Mouse (Mus musculus) C2C12 (cell line): ENCODE measurements at regions not wholly inside any gene's neighbourhood (a gene's known extent, or its start where the extent isn't known, plus 50 kb on each side); places are given as distances from the start of the nearest gene placed in this dataset.
A peak's percentile ranks its signal among the peaks of the same experiment; 100 is the strongest.

Experiments used
- H3K27me3 ChIP-seq: one replicate; pipeline ENCODE4 v1.6.1; 2011; ENCODE audit not compliant: control insufficient read depth, insufficient read depth, insufficient read length
- H3K36me3 ChIP-seq: one replicate; pipeline ENCODE4 v1.6.1; 2011; ENCODE audit not compliant: control insufficient read depth, insufficient read depth
- H3K4me3 ChIP-seq: one replicate; pipeline ENCODE4 v1.5.1; 2011; ENCODE audit warnings: mild to moderate bottlenecking, control low read depth; ENCODE audit not compliant: poor library complexity, insufficient read depth, severe bottlenecking
- H3K79me2 ChIP-seq: one replicate; pipeline ENCODE4 v1.6.1; 2011; ENCODE audit not compliant: control insufficient read depth, insufficient read depth
- H3K79me3 ChIP-seq: one replicate; pipeline ENCODE4 v1.6.1; 2011; ENCODE audit warnings: low read depth, control low read depth
- H3ac ChIP-seq: one replicate; pipeline ENCODE3; 2011; ENCODE audit warnings: low read depth; ENCODE audit not compliant: control insufficient read depth, insufficient read length
- CEBPB ChIP-seq: IDR thresholded peaks from one replicate; pipeline ENCODE4 v1.6.1; 2011; ENCODE audit warnings: low read depth, mild to moderate bottlenecking, control low read depth, moderate library complexity
- CTCF ChIP-seq: IDR thresholded peaks from one replicate; pipeline ENCODE4 v1.5.1; 2011; ENCODE audit not compliant: control insufficient read depth, insufficient read depth, insufficient read length
- FOSL1 ChIP-seq: IDR thresholded peaks from one replicate; pipeline ENCODE4 v1.8.0; 2011; ENCODE audit warnings: mild to moderate bottlenecking, low read length; ENCODE audit not compliant: poor library complexity, insufficient read depth, severe bottlenecking
- MAX ChIP-seq: IDR thresholded peaks from one replicate; pipeline ENCODE4 v1.6.1; 2011; ENCODE audit warnings: mild to moderate bottlenecking, control low read depth
- MYOD1 ChIP-seq: IDR thresholded peaks from one replicate; pipeline ENCODE4 v1.6.1; 2011; ENCODE audit warnings: low read depth; ENCODE audit not compliant: control insufficient read depth, insufficient read length
- MYOG ChIP-seq: IDR thresholded peaks from one replicate; pipeline ENCODE4 v1.6.1; 2011; ENCODE audit not compliant: control insufficient read depth, insufficient read length; ENCODE audit errors: extremely low read depth
- USF1 ChIP-seq: IDR thresholded peaks from one replicate; pipeline ENCODE4 v1.6.1; 2011; ENCODE audit warnings: low read depth, mild to moderate bottlenecking, control low read depth, moderate library complexity

DNA sequence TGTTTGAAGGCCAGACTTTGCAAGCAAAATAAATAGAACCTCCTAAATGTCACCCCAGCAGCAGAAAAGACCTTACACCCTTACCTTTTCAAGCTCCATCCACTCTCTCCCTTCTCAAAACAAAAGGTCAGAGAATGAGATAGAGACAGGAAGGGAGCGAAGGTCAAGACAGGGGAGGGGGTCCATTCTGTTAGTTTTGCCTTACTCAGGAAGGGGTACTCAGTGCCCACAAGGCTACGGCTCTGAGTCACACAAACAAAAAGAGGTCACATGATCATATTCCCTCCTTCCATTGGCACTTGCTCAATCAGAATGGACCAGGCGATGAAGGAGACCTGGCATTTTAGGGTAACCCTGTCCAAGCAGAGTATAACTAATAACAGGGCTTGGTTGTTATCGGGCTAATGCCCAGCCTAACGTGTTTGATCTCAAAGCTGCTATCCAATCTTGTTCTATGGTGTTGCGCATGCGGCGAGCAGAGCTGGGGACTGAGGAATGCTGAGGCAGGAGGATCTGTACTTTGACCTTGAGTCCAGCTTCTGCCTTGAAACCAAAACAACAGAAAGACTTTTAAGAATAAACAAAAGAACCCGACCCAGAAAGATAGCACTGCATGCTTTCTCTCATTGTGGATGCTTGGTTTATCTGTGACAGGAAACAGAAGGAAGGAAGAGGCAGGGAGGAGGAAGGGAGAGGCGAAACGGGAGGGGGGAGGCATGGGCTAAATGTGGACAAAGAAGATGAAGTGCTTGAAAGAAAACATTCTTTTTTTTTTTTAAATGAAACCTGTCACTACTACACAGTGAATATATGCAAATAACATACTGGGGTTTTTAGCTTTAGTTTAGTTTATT is 184.5 kb downstream of the Ankrd50 start:
- Histone ChIP-seq H3K36me3 (no peaks in the 10 kb centered on the region), H3K27me3 (no peaks in the 10 kb centered on the region), H3K4me3 (no peak overlapping the region), H3ac (no peak overlapping the region), H3K79me2 (no peaks in the 10 kb centered on the region), H3K79me3 (no peaks in the 10 kb centered on the region)
- TF ChIP-seq USF1 (peak; percentile 1), CEBPB (no peak)

DNA sequence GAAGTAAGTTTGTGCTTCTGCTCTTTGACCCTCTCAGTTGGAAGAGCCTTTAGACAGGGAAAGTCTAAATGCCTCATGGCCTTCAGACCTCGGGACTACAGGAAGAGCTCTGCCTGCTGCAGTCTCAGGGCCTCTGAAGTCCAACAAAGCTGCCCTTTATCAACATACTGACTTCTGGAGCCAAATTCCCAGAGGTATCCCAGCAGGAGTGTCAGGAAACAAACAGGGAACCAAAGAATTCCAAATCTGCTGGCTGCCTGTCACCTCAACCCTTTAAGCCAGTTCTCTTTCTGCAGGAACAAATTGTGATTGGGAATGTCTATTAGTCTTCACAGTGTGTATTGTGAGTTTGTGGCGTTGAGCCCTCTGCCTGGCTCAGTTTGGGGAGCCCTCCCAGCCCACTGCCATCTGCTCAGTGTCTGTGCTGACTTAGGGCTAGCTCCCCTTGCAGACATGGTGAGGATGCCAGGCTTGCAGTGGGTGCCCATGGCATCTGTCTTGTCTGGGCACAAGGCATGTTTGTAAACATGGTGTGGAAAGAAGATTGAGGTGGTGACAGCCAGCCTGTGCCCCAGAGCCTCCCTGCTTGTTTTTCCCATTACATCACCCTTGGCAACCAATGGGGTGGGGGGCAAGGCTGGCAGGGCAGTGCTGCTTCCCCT is 185.3 kb downstream of the Ankrd50 start:
- H3K36me3 ChIP-seq = no peaks in the 10 kb centered on the region
- H3K79me2 ChIP-seq = no peaks in the 10 kb centered on the region
- TF ChIP-seq CEBPB (no peak), USF1 (no peak), FOSL1 (no peak), MYOD1 (no peak), MAX (no peak)
- no peak overlapping the region for H3K4me3 ChIP-seq
- H3ac ChIP-seq = no peak overlapping the region
- no peaks in the 10 kb centered on the region for H3K27me3 ChIP-seq
- H3K79me3 ChIP-seq = no peaks in the 10 kb centered on the region

DNA sequence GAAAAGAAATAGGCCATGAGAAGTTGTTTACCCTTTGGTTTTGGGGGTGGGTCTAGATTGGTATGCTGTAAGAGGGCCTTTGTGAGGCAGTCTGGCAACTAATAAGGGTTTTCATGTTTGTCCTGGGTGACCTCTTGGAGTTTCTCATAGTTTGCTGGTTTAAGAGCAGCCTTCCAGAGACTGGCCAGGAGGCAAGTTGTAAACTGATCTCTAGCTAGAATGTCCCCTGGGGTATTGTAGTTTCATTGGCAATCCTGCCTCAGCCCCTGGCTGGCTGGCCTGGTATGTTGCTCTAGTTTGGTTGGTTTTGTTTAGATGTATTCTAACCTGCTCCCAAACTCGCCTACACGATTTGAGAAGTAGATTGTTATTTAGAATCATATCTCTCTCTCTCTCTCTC is 187.1 kb downstream of the Ankrd50 start:
- no peak overlapping the region for H3ac ChIP-seq

DNA sequence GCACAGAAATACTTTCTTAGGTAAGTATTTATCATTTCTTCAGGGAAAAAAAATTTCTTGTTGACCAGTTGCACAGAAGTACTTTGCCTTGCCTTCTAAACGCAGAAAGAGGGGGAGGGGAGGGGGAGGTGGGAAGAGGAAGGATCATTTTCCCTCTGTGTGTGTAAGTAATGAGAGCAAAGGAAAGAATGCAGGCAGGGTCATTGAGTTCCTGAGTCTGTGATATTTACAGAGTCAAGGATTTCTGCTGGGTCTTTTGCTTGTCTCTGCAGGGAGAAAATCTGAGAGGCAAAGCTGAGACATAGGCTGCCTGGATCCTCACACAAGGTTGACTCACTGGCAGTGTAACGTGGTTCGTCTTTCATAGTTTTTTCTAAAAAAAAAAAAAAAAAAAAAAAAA is 195.6 kb downstream of the Ankrd50 start:
- Histone ChIP-seq H3K27me3 (no peaks in the 10 kb centered on the region), H3K4me3 (no peak overlapping the region), H3K79me3 (no peaks in the 10 kb centered on the region), H3K79me2 (no peaks in the 10 kb centered on the region), H3ac (no peak overlapping the region), H3K36me3 (no peaks in the 10 kb centered on the region)
- TF ChIP-seq CTCF (no peak), USF1 (no peak), MYOD1 (no peak), MYOG (no peak), FOSL1 (no peak), CEBPB (no peak), MAX (no peak)

More for the DNA sequence above, 187.1 kb downstream of the Ankrd50 start:
- no peaks in the 10 kb centered on the region for H3K36me3 ChIP-seq
- no peaks in the 10 kb centered on the region for H3K79me2 ChIP-seq
- TF ChIP-seq USF1 = no peak
- TF ChIP-seq MYOD1 = no peak
- TF ChIP-seq CEBPB = no peak
- TF ChIP-seq MAX = no peak
- TF ChIP-seq MYOG = no peak
- no peak for TF ChIP-seq CTCF
- no peak for TF ChIP-seq FOSL1
- H3K4me3 ChIP-seq = no peak overlapping the region
- H3K27me3 ChIP-seq = no peaks in the 10 kb centered on the region
- no peaks in the 10 kb centered on the region for H3K79me3 ChIP-seq

DNA sequence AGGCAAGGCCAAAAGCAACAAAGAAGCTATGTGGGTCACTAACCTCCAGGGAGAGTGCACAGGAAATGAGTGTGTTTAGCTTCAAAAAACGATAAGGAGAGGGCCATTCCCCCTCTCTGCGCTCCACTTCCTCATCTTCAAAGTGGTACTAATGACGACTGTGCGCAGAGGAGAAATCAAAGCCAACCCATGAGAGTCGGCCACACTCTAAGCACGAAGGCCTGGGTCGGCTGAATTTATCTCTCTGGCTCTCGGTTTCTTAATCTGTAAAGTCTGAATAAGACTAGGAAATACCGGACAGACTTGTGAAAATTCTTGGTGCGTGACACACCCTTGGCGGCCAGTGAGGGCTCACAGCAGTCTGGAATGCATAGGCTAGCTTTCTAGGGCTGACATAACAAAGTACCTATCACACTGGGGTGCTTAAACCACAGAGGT is 200.9 kb downstream of the Ankrd50 start:
- Histone ChIP-seq H3K79me3 (no peaks in the 10 kb centered on the region), H3K27me3 (no peaks in the 10 kb centered on the region), H3K79me2 (no peaks in the 10 kb centered on the region), H3K36me3 (no peaks in the 10 kb centered on the region), H3K4me3 (no peak overlapping the region), H3ac (no peak overlapping the region)
- TF ChIP-seq CEBPB (peak; percentile 22), MAX (peak; percentile 40), USF1 (no peak), MYOG (no peak), CTCF (no peak), FOSL1 (no peak), MYOD1 (no peak)

DNA sequence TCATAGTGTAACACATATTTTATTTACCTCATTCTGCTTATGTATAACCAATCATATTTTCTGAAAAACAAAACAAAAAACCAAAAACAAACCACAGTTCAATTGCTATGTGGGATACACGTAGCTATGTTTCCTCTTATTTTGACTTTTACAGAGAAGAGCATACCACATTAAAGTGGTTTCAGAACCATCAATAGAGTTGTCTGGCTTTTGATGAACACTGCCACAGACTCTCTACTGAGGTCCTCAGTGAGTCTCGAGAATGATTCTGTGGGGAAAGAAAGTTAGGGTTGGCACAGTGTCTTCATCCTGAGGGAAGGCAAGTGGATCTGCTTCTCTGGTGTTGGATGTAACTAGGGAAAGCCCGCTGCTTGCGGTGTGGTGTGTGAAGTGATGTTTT is 201.8 kb downstream of the Ankrd50 start:
- H3K4me3 ChIP-seq = no peak overlapping the region
- no peaks in the 10 kb centered on the region for H3K79me3 ChIP-seq
- no peak overlapping the region for H3ac ChIP-seq
- H3K27me3 ChIP-seq = no peaks in the 10 kb centered on the region
- H3K79me2 ChIP-seq = no peaks in the 10 kb centered on the region
- no peaks in the 10 kb centered on the region for H3K36me3 ChIP-seq
- TF ChIP-seq MYOD1 (no peak), CEBPB (no peak), USF1 (no peak), MAX (no peak), CTCF (no peak), FOSL1 (no peak), MYOG (no peak)
